Mouse (Mus musculus): ENCODE measurements at regions not wholly inside any gene's neighbourhood (a gene's known extent, or its start where the extent isn't known, plus 50 kb on each side); places are given as distances from the start of the nearest gene placed in this dataset.
"Not testable (repeated sequence)": the region's sequence is repeated elsewhere in the genome, so short reads cannot be mapped to it uniquely, and the experiment has no call there.

DNA sequence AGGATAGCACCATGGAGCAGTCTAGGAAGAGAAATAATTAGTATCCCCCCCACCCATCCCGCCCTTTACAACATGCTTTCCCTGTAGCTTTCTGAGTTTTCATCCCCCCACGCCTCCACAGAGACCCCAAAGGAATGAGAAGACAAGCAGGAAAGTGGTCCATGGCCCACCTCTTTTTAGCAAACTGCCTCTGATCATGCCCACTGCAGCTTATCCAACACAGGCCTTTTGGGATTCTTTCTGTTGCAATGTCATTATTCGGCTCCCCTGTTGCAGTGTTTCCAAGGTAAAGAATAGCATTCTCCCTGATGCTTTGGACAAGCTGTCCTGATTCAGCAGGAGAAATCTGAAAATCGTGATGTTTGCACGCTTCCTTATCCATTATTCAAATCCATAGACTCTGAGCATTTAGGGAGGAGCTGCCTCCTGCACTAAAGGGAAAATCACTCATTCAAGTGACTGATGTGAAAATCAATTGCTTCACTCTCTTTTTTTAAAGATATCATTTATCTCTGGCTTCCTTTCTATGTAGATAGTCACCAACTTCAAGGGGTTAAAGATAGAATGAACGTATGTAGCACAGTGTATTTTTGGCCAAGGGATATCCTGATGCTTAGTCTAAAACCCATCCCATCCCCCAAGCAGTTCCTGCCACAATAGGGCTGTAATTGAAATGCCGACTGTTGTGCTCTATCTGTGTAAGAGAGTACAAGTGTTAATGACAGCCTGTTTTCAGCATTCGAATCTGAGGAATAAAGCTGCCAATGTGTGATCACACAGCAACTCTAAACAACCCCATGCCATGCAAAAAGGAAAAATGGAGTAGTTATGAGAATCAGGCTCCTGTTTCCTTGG lies 743.1 kb downstream of the Kcna4 start:
- H3K4me2 ChIP-seq = no peak overlapping the region
- H3K9ac ChIP-seq (replicated peaks) = no peak overlapping the region
- no peak for ATAC-seq (ENCODE audit: insufficient number of reproducible peaks, insufficient read depth, low FRiP score, low TSS enrichment, low read depth)
- no peak overlapping the region for H3K4me3 ChIP-seq (replicated peaks)
- H3K36me3 ChIP-seq = no peaks in the 10 kb centered on the region
- no peaks in the 10 kb centered on the region for H3K27me3 ChIP-seq
- WGBS = 82% methylated on average over 8 of the region's 8 CpGs
- H3K4me1 ChIP-seq (replicated peaks) = no peaks in the 10 kb centered on the region
- H3K9me3 ChIP-seq = no peaks in the 10 kb centered on the region
- H3K27ac ChIP-seq = no peak overlapping the region

DNA sequence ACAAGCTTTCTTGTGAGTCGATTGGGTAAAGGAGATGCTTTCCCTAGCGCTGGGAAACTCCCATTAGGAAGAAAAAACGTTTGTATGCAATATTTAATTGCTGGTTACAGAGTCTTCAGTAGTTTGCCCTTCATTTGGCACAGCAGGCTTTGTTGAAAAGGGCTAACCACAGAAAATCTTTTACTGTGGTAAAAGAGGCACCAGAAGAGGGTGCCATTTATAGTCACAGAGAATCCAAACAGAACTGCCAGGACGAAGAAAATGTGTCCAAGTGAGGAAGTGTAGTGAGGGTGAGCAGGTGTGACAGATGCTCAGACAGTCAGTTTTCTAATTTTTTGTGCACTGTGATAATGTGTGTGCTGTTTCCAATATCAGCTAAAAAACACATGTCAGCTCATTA lies 744.4 kb downstream of the Kcna4 start:
- no peaks in the 10 kb centered on the region for H3K27me3 ChIP-seq
- H3K4me1 ChIP-seq (replicated peaks) = no peaks in the 10 kb centered on the region
- ATAC-seq (ENCODE audit: insufficient number of reproducible peaks, insufficient read depth, low FRiP score, low TSS enrichment, low read depth) = no peak
- H3K4me2 ChIP-seq = no peak overlapping the region
- H3K27ac ChIP-seq = no peak overlapping the region
- no peaks in the 10 kb centered on the region for H3K36me3 ChIP-seq
- no peak overlapping the region for H3K4me3 ChIP-seq (replicated peaks)
- no peak overlapping the region for H3K9ac ChIP-seq (replicated peaks)
- H3K9me3 ChIP-seq = no peaks in the 10 kb centered on the region
- 60% methylated on average over 4 of the region's 4 CpGs for WGBS

DNA sequence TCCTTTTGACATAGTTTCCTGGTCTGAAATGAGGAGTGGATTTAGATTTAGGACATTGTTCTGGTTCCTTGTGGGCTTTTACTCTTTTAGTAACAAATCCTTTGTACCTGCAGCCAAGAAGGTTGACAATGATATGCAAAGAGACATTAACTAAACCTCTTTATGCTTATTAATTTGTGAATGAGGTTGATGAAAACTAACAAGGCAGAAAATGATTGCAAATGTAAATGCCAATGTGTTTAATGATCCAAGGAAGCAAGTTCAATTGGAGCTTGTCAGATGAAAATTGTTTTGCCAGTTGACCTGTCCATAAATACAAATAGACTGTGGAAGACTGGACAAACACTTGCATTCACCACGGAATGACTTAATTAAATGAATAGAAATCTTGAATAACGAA lies 751.6 kb downstream of the Kcna4 start:
- no peak for ATAC-seq (ENCODE audit: insufficient number of reproducible peaks, insufficient read depth, low FRiP score, low TSS enrichment, low read depth)
- no peak overlapping the region for H3K9ac ChIP-seq (replicated peaks)
- no peak overlapping the region for H3K4me2 ChIP-seq
- H3K27me3 ChIP-seq = no peaks in the 10 kb centered on the region
- H3K4me3 ChIP-seq (replicated peaks) = no peak overlapping the region
- H3K9me3 ChIP-seq = no peaks in the 10 kb centered on the region
- no peak overlapping the region for H3K27ac ChIP-seq
- no peaks in the 10 kb centered on the region for H3K36me3 ChIP-seq
- H3K4me1 ChIP-seq (replicated peaks) = no peaks in the 10 kb centered on the region
- WGBS = 81% methylated on average over 2 of the region's 2 CpGs

DNA sequence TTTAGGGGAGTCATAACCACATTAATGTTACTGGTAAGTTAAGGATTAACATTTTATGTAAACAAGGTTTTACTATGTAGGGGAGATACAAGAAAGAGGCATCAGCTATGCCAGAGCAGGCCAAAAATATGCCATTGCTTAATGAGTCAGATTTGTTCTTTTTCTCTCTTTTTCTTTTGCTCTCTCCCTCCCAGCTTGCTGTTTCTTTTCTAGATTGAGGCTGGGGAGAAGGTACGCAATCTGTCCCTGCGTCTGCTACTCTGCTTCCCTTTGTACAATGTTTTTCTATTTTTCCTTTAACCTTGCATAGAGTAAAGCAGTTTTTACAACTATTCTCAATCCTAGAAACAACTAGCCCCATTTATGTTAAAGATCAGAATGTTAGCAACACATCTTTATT lies 754.4 kb downstream of the Kcna4 start:
- no peaks in the 10 kb centered on the region for H3K36me3 ChIP-seq
- WGBS = 87% methylated on average over 2 of the region's 2 CpGs

DNA sequence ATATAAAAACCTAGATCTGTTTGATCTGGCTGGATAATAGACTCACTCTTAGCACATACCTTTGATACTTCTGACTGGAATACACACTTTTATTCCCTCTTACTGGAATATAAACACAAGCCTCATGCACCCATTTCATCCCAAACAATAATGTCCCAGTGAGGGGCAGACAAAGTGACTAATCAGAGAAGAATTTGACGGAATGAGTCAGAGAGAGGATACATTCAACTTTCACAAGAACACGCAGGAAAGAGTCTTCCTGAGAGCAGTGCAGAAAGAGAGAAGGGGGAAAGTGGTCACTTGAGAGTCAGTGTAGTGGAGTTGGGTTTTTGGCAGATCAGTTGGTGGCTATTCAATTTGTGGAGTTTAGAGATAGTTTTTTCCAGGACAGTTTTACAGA lies 755.6 kb downstream of the Kcna4 start:
- Histone ChIP-seq H3K9me3 (no peaks in the 10 kb centered on the region), H3K36me3 (no peaks in the 10 kb centered on the region), H3K27ac (no peak overlapping the region), H3K27me3 (no peaks in the 10 kb centered on the region), H3K4me1 (replicated peaks) (no peaks in the 10 kb centered on the region), H3K4me3 (replicated peaks) (no peak overlapping the region), H3K9ac (replicated peaks) (no peak overlapping the region), H3K4me2 (no peak overlapping the region)
- WGBS = 93% methylated on average over 2 of the region's 2 CpGs
- no peak for ATAC-seq (ENCODE audit: insufficient number of reproducible peaks, insufficient read depth, low FRiP score, low TSS enrichment, low read depth)

More for the DNA sequence above, 754.4 kb downstream of the Kcna4 start:
- no peak overlapping the region for H3K4me3 ChIP-seq (replicated peaks)
- H3K9ac ChIP-seq (replicated peaks) = no peak overlapping the region
- H3K4me2 ChIP-seq = no peak overlapping the region
- H3K9me3 ChIP-seq = no peaks in the 10 kb centered on the region
- H3K27ac ChIP-seq = no peak overlapping the region
- H3K4me1 ChIP-seq (replicated peaks) = no peaks in the 10 kb centered on the region
- no peaks in the 10 kb centered on the region for H3K27me3 ChIP-seq
- ATAC-seq (ENCODE audit: insufficient number of reproducible peaks, insufficient read depth, low FRiP score, low TSS enrichment, low read depth) = no peak

- H3K4me1 ChIP-seq (replicated peaks); H3K9me3 ChIP-seq; H3K9ac ChIP-seq (replicated peaks); H3K36me3 ChIP-seq; H3K27me3 ChIP-seq; H3K4me3 ChIP-seq (replicated peaks); ATAC-seq (ENCODE audit: insufficient number of reproducible peaks, insufficient read depth, low FRiP score, low TSS enrichment, low read depth); H3K27ac ChIP-seq; H3K4me2 ChIP-seq: not testable (repeated sequence)
- 82% methylated on average over 2 of the region's 2 CpGs for WGBS
Observed at GRCm38 (mm10) chr2:108062751-108063150, 772.3 kb downstream of the Kcna4 start.

DNA sequence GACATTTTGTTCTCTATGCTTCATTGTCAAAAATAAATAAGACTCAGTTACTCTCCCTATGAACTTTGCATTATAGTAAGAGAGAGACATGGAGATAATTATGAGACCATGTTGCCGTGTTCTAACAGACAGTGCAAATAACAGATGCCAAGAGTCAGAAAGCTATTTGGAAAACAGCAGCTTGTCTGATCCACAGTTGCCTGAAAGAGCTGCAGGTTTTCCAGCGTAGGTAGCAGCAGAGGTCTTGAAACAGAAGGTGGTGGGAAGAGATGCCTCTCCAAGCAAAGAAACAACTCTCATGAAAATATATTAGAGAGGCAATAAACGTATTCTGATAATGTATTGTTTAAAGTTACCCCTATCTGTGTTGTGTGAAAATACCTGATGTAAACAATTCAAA lies 793.5 kb downstream of the Kcna4 start:
- Histone ChIP-seq H3K27me3 (no peaks in the 10 kb centered on the region), H3K4me3 (replicated peaks) (no peak overlapping the region), H3K4me1 (replicated peaks) (no peaks in the 10 kb centered on the region), H3K9ac (replicated peaks) (no peak overlapping the region), H3K9me3 (no peaks in the 10 kb centered on the region), H3K27ac (no peak overlapping the region), H3K36me3 (no peaks in the 10 kb centered on the region), H3K4me2 (no peak overlapping the region)
- ATAC-seq (ENCODE audit: insufficient number of reproducible peaks, insufficient read depth, low FRiP score, low TSS enrichment, low read depth) = no peak
- WGBS = 69% methylated on average over 3 of the region's 3 CpGs

GRCm38 (mm10) chr2:108090266-108090665 lies 799.8 kb downstream of the Kcna4 start:
- 43% methylated on average over 4 of the region's 4 CpGs for WGBS
- H3K27ac ChIP-seq = no peak overlapping the region
- ATAC-seq (ENCODE audit: insufficient number of reproducible peaks, insufficient read depth, low FRiP score, low TSS enrichment, low read depth) = no peak

GRCm38 (mm10) chr2:108097026-108097425 lies 806.6 kb downstream of the Kcna4 start:
- no peak overlapping the region for H3K4me2 ChIP-seq
- 87% methylated on average over 4 of the region's 4 CpGs for WGBS
- H3K4me1 ChIP-seq (replicated peaks) = no peaks in the 10 kb centered on the region
- no peak overlapping the region for H3K4me3 ChIP-seq (replicated peaks)
- no peak for ATAC-seq (ENCODE audit: insufficient number of reproducible peaks, insufficient read depth, low FRiP score, low TSS enrichment, low read depth)
- H3K27me3 ChIP-seq = no peaks in the 10 kb centered on the region
- no peak overlapping the region for H3K9ac ChIP-seq (replicated peaks)
- H3K36me3 ChIP-seq = no peaks in the 10 kb centered on the region
- H3K9me3 ChIP-seq = no peaks in the 10 kb centered on the region
- H3K27ac ChIP-seq = no peak overlapping the region

More at GRCm38 (mm10) chr2:108090266-108090665, 799.8 kb downstream of the Kcna4 start:
- Histone ChIP-seq H3K4me2 (no peak overlapping the region), H3K9me3 (no peaks in the 10 kb centered on the region), H3K9ac (replicated peaks) (no peak overlapping the region), H3K36me3 (no peaks in the 10 kb centered on the region), H3K4me3 (replicated peaks) (no peak overlapping the region), H3K27me3 (no peaks in the 10 kb centered on the region), H3K4me1 (replicated peaks) (no peaks in the 10 kb centered on the region)

DNA sequence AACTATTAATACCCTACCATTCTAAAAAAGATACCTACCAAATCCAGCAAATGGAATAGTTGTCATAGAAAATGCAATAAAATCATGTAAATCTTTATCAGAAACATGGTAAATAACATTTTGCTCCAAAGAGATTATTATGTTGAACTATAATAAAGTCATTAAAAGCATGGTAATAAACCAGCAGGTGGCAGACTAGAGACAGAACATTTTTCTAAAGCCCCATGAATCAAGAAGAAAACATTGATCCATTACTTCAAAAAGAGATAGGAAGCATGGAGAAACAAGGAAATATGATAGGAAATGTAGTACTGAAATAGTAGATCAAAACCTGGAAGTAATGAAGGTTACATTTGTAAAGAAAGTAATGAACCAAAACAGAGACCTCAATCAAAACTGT lies 819.7 kb downstream of the Kcna4 start:
- H3K36me3 ChIP-seq = no peaks in the 10 kb centered on the region
- H3K9ac ChIP-seq (replicated peaks) = no peak overlapping the region
- H3K4me2 ChIP-seq = no peak overlapping the region
- no peak for ATAC-seq (ENCODE audit: insufficient number of reproducible peaks, insufficient read depth, low FRiP score, low TSS enrichment, low read depth)
- H3K4me3 ChIP-seq (replicated peaks) = no peak overlapping the region
- H3K9me3 ChIP-seq = no peaks in the 10 kb centered on the region
- no peaks in the 10 kb centered on the region for H3K27me3 ChIP-seq
- no peaks in the 10 kb centered on the region for H3K4me1 ChIP-seq (replicated peaks)
- no peak overlapping the region for H3K27ac ChIP-seq

DNA sequence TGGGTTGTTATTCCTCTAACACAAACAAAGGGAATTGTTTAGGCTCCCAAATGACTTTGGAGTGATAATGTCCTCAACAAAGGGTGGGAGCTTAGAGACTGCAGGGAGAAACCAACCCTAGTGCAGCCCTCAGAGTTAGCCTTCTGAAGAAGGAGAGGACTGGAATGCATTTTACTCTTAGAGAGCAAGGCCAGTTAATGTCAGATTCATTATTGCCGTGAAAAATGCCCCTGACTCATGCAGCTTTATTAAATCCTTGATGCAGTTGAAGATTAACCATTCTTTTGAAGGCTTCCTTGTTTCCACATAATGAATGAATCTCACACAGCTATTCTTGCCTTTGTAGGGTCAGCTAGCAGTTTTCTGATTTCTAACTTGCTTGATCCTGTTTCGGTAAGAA lies 855.3 kb downstream of the Kcna4 start:
- Histone ChIP-seq H3K4me1 (replicated peaks) (peaks cover 7% of the 10 kb centered on the region; the same call in 1 of the 2 replicates), H3K4me3 (replicated peaks) (no peak overlapping the region), H3K27ac (no peak overlapping the region), H3K9me3 (no peaks in the 10 kb centered on the region), H3K4me2 (no peak overlapping the region), H3K36me3 (no peaks in the 10 kb centered on the region), H3K9ac (replicated peaks) (no peak overlapping the region), H3K27me3 (no peaks in the 10 kb centered on the region)
- WGBS = 69% methylated on average over 2 of the region's 2 CpGs
- ATAC-seq (ENCODE audit: insufficient number of reproducible peaks, insufficient read depth, low FRiP score, low TSS enrichment, low read depth) = no peak

DNA sequence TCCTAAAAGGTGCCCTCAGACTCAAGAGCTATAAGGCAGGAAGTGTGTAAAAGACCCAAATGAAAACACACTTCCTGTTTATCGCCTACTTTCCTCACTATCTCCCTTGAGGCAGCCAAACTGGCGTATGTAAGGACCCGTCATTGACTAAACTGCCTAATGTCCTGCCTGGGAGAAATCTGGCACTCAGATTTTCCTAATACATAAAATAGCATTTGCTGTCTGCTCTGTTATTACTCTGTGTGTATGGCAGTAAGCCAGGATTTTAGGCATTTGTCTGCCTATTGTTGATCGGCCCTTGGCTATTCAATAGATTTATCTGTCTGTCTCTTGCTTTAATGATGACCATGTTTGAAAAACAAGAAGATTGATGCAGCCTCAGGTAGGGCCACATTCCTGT lies 857.8 kb downstream of the Kcna4 start:
- no peak overlapping the region for H3K4me2 ChIP-seq
- WGBS = 30% methylated on average over 4 of the region's 4 CpGs
- no peak overlapping the region for H3K27ac ChIP-seq
- H3K9ac ChIP-seq (replicated peaks) = no peak overlapping the region
- H3K4me3 ChIP-seq (replicated peaks) = no peak overlapping the region
- ATAC-seq (ENCODE audit: insufficient number of reproducible peaks, insufficient read depth, low FRiP score, low TSS enrichment, low read depth) = peak; percentile 37; the same call in 1 of the 2 replicates
- H3K4me1 ChIP-seq (replicated peaks) = peaks cover 7% of the 10 kb centered on the region; the same call in 1 of the 2 replicates
- no peaks in the 10 kb centered on the region for H3K36me3 ChIP-seq
- H3K27me3 ChIP-seq = no peaks in the 10 kb centered on the region
- no peaks in the 10 kb centered on the region for H3K9me3 ChIP-seq

Measured in limb, embryonic 12.5 days (tissue).